Mouse (Mus musculus): ENCODE data around the gene Sigmar1. TPM values are rescaled to one million over a fixed set of nuclear protein-coding genes. Genes with fewer than 3 reads are reported as not detected.
A peak's percentile ranks its signal among the peaks of the same experiment; 100 is the strongest.
"Not testable (repeated sequence)": the region's sequence is repeated elsewhere in the genome, so short reads cannot be mapped to it uniquely, and the experiment has no call there.

Sigmar1 gene
- polyA plus RNA-seq, 1 experiment from 2014 or later = 76.9 TPM

DNA sequence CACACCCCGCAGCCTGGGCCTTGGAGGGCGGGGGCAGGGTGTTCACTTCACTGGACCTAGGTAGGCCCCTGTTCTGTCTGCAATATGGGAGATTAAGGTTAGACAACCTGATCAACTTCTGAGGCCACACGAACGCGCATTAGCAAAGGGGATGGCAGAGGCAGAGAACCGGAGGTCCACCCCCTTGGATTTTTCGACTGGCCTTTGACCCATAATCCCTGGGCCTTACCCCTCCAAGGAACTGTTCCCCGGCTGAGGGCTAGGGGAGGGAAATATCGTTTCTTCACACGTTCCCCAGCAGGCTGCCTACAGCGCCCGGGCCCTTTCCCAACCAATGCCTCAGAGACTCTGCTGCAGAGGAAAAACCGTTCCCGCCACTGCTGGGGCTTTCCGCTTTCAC, 59.5 kb downstream of the Sigmar1 start:
- not testable (repeated sequence) for H3K9ac ChIP-seq (ENCODE audit: low read length); H3K9me3 ChIP-seq (replicated peaks; ENCODE audit: control insufficient read depth, low read length); H3K36me3 ChIP-seq (ENCODE audit: control insufficient read depth, insufficient read depth, low read length); H3K4me3 ChIP-seq (replicated peaks; ENCODE audit: low read length); H3K27me3 ChIP-seq (ENCODE audit: control insufficient read depth, insufficient read depth, low read length); ATAC-seq (ENCODE audit: insufficient read depth, low FRiP score); H3K27ac ChIP-seq (ENCODE audit: low read length); H3K4me1 ChIP-seq (ENCODE audit: control insufficient read depth, insufficient read depth, low read length); H3K4me2 ChIP-seq (ENCODE audit: low read depth, low read length)
- 21% methylated on average over 14 of the region's 15 CpGs for WGBS

DNA sequence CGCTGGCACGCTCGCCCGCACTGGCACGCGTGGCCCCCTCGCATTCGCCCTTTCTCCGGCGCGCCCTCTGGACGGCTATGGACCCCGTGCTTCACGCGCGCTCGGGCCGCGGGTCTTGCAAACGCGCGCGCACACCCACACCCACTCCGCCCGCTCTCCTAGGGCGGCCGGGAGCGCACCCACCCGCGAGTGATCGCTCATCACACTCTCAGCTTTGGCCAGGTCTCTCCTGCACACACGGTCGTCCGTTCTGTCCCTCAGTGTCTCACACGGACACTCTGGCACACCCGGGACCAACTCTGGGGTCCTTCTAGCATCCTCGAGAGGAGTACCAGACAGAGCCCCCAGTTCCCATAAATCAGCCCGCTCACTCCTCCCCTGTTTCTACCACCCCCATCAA, 60.2 kb downstream of the Sigmar1 start:
- Histone ChIP-seq H3K4me2 (ENCODE audit: low read depth, low read length) (peak overlapping the region; percentile 31; the same call in 1 of the 2 replicates), H3K4me3 (replicated peaks; ENCODE audit: low read length) (peak overlapping the region; percentile 14; the same call in 1 of the 2 replicates)
- not testable (repeated sequence) for H3K27ac ChIP-seq (ENCODE audit: low read length); H3K27me3 ChIP-seq (ENCODE audit: control insufficient read depth, insufficient read depth, low read length); H3K9ac ChIP-seq (ENCODE audit: low read length); H3K36me3 ChIP-seq (ENCODE audit: control insufficient read depth, insufficient read depth, low read length); H3K9me3 ChIP-seq (replicated peaks; ENCODE audit: control insufficient read depth, low read length); H3K4me1 ChIP-seq (ENCODE audit: control insufficient read depth, insufficient read depth, low read length); ATAC-seq (ENCODE audit: insufficient read depth, low FRiP score)
- 6% methylated on average over 17 of the region's 38 CpGs for WGBS

DNA sequence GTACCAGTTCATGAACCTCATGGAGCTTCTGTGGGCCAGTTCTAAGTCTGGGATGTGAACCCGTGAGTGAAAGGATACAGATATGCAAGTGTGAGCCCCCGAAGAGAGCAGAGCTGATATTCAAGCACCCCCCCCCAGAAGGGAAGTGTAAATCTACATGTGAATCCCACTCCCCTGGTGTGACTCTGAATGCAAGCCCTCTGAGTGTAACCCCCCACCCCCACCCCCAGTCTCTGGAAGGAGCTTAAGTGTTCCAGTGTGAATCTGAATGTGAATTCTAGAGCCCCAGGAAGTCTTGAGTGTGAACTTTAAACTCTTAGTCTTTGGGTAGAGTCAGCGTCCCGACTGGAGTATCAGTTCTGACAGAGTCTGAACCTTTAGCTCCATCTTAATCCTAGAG, 62.4 kb downstream of the Sigmar1 start:
- not testable (repeated sequence) for H3K9ac ChIP-seq (ENCODE audit: low read length); H3K4me1 ChIP-seq (ENCODE audit: control insufficient read depth, insufficient read depth, low read length); H3K36me3 ChIP-seq (ENCODE audit: control insufficient read depth, insufficient read depth, low read length); H3K9me3 ChIP-seq (replicated peaks; ENCODE audit: control insufficient read depth, low read length); H3K4me2 ChIP-seq (ENCODE audit: low read depth, low read length); ATAC-seq (ENCODE audit: insufficient read depth, low FRiP score); H3K27me3 ChIP-seq (ENCODE audit: control insufficient read depth, insufficient read depth, low read length); H3K27ac ChIP-seq (ENCODE audit: low read length); H3K4me3 ChIP-seq (replicated peaks; ENCODE audit: low read length)
- whole genome bisulfite sequencing = 16% methylated on average over 4 of the region's 4 CpGs

DNA sequence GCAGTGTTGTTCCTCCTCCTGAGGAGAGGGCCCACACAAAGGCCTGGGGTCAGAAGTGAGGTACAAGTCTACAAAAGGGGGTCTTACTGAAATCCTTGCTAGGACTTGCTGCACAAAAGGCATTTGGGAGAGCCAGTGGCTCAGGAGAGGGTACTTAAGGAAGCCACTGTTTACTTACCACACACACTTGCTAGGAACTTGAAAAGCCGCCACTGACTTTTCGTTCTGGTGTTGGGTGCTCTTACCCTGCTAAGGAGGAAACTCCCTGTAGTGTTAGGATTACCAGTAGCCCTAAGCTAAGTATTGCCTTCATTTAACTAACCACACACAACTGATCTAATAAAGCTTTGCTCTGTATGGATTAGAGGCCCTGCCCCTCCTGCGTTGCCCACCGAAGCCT, 65.9 kb downstream of the Sigmar1 start:
- H3K27ac ChIP-seq (ENCODE audit: low read length); H3K36me3 ChIP-seq (ENCODE audit: control insufficient read depth, insufficient read depth, low read length); H3K4me2 ChIP-seq (ENCODE audit: low read depth, low read length); H3K4me3 ChIP-seq (replicated peaks; ENCODE audit: low read length); H3K9me3 ChIP-seq (replicated peaks; ENCODE audit: control insufficient read depth, low read length); H3K4me1 ChIP-seq (ENCODE audit: control insufficient read depth, insufficient read depth, low read length); H3K9ac ChIP-seq (ENCODE audit: low read length); H3K27me3 ChIP-seq (ENCODE audit: control insufficient read depth, insufficient read depth, low read length); ATAC-seq (ENCODE audit: insufficient read depth, low FRiP score): not testable (repeated sequence)
- WGBS = no CpG with 5 or more reads among the region's 4 CpGs

DNA sequence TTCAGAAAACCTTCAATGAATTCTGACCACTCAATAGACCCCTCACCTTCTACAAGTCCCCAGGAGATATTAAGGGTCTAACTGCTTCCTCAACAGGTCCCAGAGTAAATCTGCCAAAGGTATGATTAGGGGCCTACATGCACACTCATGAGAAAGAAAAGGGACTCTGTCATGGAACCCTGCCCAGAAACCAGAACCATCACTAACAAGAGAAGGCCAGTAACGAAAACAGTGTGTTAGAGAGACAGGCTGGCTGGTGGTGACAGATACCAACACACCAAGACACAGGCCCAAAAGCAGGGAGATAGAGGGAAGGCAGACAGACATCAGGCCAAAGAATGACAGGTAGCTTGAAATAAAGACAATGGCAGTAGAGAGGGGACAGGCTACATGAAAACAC, 67.4 kb downstream of the Sigmar1 start:
- WGBS = 68% methylated on average over 1 of the region's 1 CpGs
- ATAC-seq (ENCODE audit: insufficient read depth, low FRiP score); H3K4me2 ChIP-seq (ENCODE audit: low read depth, low read length); H3K9ac ChIP-seq (ENCODE audit: low read length); H3K4me1 ChIP-seq (ENCODE audit: control insufficient read depth, insufficient read depth, low read length); H3K36me3 ChIP-seq (ENCODE audit: control insufficient read depth, insufficient read depth, low read length); H3K27me3 ChIP-seq (ENCODE audit: control insufficient read depth, insufficient read depth, low read length); H3K4me3 ChIP-seq (replicated peaks; ENCODE audit: low read length); H3K27ac ChIP-seq (ENCODE audit: low read length); H3K9me3 ChIP-seq (replicated peaks; ENCODE audit: control insufficient read depth, low read length): not testable (repeated sequence)

Other genes with a start within 250 kb of the Sigmar1 start
- gene 1110017D15Rik, start 238.8 kb downstream of the Sigmar1 start, polyA plus RNA-seq (2015; fragmentation: Nextera tagmentation; extraction: Ambion mirVana) = 0.65 and 0.87 TPM in 2 replicates
- gene Fam219a, start 186.6 kb downstream of the Sigmar1 start, polyA plus RNA-seq (2015; fragmentation: Nextera tagmentation; extraction: Ambion mirVana) = 2.9 and 3.0 TPM in 2 replicates
- gene Dnaic1, start 186.4 kb downstream of the Sigmar1 start, polyA plus RNA-seq (2015; fragmentation: Nextera tagmentation; extraction: Ambion mirVana) = 4.7 and 5.1 TPM in 2 replicates
- gene Enho, start 115.8 kb downstream of the Sigmar1 start, polyA plus RNA-seq (2015; fragmentation: Nextera tagmentation; extraction: Ambion mirVana) = 22.8 and 23.0 TPM in 2 replicates
- gene Cntfr, start 59.1 kb downstream of the Sigmar1 start, polyA plus RNA-seq (2015; fragmentation: Nextera tagmentation; extraction: Ambion mirVana) = 10.1 and 10.5 TPM in 2 replicates
- 143 and 152 TPM in 2 replicates for gene Il11ra1, start 56.2 kb downstream of the Sigmar1 start, polyA plus RNA-seq (2015; fragmentation: Nextera tagmentation; extraction: Ambion mirVana)
- 54.3 and 58.6 TPM in 2 replicates for gene Rpp25l, start 42.6 kb downstream of the Sigmar1 start, polyA plus RNA-seq (2015; fragmentation: Nextera tagmentation; extraction: Ambion mirVana)
- gene Dctn3, start 33.0 kb downstream of the Sigmar1 start, polyA plus RNA-seq (2015; fragmentation: Nextera tagmentation; extraction: Ambion mirVana) = 132 TPM in 2 replicates
- not detected in 2 replicates for gene Arid3c, start 25.0 kb downstream of the Sigmar1 start, polyA plus RNA-seq (2015; fragmentation: Nextera tagmentation; extraction: Ambion mirVana)
- 43.8 and 44.7 TPM in 2 replicates for gene Galt, start 929 bp downstream of the Sigmar1 start, polyA plus RNA-seq (2015; fragmentation: Nextera tagmentation; extraction: Ambion mirVana)
- 29.9 and 33.6 TPM in 2 replicates for gene Ccl27a, start 18.1 kb upstream of the Sigmar1 start, polyA plus RNA-seq (2015; fragmentation: Nextera tagmentation; extraction: Ambion mirVana)
- gene Gm21541, start 147.5 kb upstream of the Sigmar1 start, polyA plus RNA-seq (2015; fragmentation: Nextera tagmentation; extraction: Ambion mirVana) = 3.4 and 26.5 TPM in 2 replicates
- 2.5 and 2.8 TPM in 2 replicates for gene Gm20878, start 185.4 kb upstream of the Sigmar1 start, polyA plus RNA-seq (2015; fragmentation: Nextera tagmentation; extraction: Ambion mirVana)
- gene Fam205a4, start 209.9 kb upstream of the Sigmar1 start, polyA plus RNA-seq (2015; fragmentation: Nextera tagmentation; extraction: Ambion mirVana) = 0.22 and 0.31 TPM in 2 replicates